Mouse (Mus musculus) megakaryocyte, embryonic 14.5 days (primary cell): ENCODE data around the gene Six6. TPM values are rescaled to one million over a fixed set of nuclear protein-coding genes. Genes with fewer than 3 reads are reported as not detected.

Experiments used
- H3K27me3 ChIP-seq: replicated peaks from 2 replicates; pipeline ENCODE3; 2012; ENCODE audit warnings: inconsistent platforms
- H3K36me3 ChIP-seq: replicated peaks from 2 replicates; pipeline ENCODE3; 2012; ENCODE audit warnings: low read length, inconsistent platforms, mixed read lengths
- H3K4me1 ChIP-seq: 2 replicates; pipeline ENCODE4 v1.6.1; 2012; ENCODE audit warnings: inconsistent platforms
- H3K4me3 ChIP-seq: replicated peaks from 2 replicates; pipeline ENCODE3; 2012; ENCODE audit warnings: moderate library complexity, mild to moderate bottlenecking, inconsistent platforms
- H3K9me3 ChIP-seq: 2 replicates; pipeline ENCODE4 v1.6.1; 2012; ENCODE audit warnings: inconsistent platforms
- FLI1 ChIP-seq: IDR thresholded peaks from 2 replicates; pipeline ENCODE4 v1.6.1; 2012; ENCODE audit warnings: low read length, inconsistent platforms, mixed read lengths
- GATA1 ChIP-seq: IDR thresholded peaks from 3 replicates; pipeline ENCODE4 v1.6.1; 2012; ENCODE audit warnings: mixed read lengths, low read length, inconsistent platforms, borderline replicate concordance
- polyA plus RNA-seq: library from polyadenylated mRNA; stranded (reverse); fragments of >175 nt; gene quantifications from 2 replicates; pipeline ENCODE4 v1.2.3, GENCODE M21; 2012; ENCODE audit warnings: low replicate concordance; ENCODE audit not compliant: insufficient read depth

The Six6 gene
- not detected in 2 replicates for polyA plus RNA-seq

DNA sequence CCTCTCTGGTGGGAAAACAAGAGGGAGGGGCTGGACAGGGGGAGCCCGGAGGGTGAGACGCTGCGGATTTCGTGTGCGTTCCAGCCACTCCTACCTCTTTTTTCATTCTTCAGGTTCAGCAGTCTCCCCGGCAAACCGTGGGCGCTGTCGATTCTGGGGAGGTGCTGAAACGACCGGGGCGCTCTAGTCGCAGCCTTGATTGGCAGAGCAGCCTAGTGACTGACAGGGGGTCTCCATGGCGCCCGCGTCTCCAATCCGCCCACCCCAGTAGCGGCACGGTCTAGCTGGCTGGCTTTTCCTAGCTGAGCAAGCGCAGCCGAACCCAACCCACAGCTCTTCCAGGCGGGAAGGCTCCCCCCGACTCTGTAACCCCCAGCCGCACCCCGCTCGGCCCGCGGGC is at the start of gene Six6:
Gene Six6, plus strand, starts transcription at position 277 of the 400 bp plus-strand sequence.
- peaks cover 13% of the 10 kb centered on the region for H3K4me1 ChIP-seq
- H3K27me3 ChIP-seq, result peaks cover 88% of the 10 kb centered on the region
- no peak for TF ChIP-seq FLI1
- TF ChIP-seq GATA1, result no peak
- no peaks in the 10 kb centered on the region for H3K36me3 ChIP-seq
- H3K4me3 ChIP-seq, result no peak within 1 kb of the TSS
- no peaks in the 10 kb centered on the region for H3K9me3 ChIP-seq

DNA sequence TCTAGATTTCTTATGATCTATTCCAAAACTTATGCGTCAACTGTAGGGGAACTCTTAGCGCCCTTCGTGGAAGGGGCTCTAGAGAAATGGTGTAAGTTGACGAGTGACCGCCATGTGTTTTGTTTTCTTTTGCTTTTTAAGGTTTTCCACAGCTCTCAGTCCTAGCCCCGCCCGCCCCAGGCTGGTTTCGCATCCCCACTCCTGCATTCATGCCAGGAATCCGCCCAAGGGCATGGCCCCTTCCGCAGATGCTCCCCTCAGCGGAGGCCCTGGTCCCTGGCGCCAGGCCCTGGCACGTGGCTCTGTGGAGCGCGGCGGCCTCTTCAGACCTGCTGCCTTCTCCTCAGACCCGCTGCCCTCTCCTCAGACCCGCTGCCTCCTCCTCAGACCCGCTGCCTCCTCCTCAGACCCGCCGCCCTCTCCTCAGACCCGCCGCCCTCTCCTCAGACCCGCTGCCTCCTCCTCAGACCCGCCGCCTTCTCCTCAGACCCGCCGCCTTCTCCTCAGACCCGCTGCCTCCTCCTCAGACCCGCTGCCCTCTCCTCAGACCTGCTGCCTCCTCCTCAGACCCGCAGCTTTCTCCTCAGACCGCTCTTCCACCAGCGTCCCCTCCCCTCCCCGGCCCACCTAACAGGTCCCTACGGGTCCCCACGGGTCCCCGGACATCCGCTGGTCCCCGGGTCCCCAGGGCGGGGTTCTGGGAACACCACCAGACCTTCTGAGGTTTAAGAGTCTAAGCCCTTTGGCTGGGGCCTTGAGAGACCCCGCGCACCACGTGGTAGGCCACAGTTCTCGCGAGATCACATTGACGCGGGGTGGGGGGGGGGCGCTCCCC is 22.3 kb upstream of the Six6 start:
- H3K27me3 ChIP-seq, result peaks cover 3% of the 10 kb centered on the region
- no peaks in the 10 kb centered on the region for H3K4me1 ChIP-seq
- H3K9me3 ChIP-seq, result peaks cover 5% of the 10 kb centered on the region
- no peak overlapping the region for H3K4me3 ChIP-seq
- no peaks in the 10 kb centered on the region for H3K36me3 ChIP-seq
- TF ChIP-seq GATA1, result no peak
- TF ChIP-seq FLI1, result no peak

GRCm38 (mm10) chr12:72936751-72937150 is 2.9 kb upstream of the Six6 start:
- Histone ChIP-seq H3K4me3 (no peak overlapping the region), H3K4me1 (peaks cover 11% of the 10 kb centered on the region), H3K36me3 (no peaks in the 10 kb centered on the region), H3K27me3 (peaks cover 60% of the 10 kb centered on the region), H3K9me3 (no peaks in the 10 kb centered on the region)
- no peak for TF ChIP-seq GATA1
- no peak for TF ChIP-seq FLI1

DNA sequence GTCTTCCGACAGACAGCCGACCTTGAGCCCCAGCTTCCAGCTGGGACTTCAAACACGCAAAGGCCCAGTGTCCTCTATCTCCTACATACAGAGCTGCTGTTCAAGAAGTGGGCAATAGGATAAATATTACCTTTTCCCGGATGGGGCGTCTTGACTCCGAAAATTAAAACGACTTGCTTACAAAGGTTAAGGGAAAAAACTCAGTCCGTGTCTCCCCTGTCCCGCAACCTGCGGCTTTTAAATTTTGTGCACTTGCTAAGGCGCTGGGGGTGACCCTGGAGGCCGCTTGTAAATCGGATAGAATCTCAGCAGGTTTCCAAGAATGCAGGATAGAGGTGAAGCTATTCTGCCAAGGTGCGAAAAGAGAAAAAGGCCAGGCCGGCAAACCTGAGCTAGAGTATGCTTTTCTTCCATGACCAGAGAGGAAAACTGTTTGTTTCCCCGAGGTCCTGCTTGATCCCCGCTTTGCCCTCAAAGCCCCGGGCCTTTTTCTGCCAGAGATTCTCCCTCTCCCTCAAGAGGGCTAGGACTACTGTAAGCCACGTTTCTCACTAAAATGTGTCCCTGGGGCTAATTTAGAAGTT is 2.1 kb upstream of the Six6 start:
- TF ChIP-seq FLI1, result no peak
- no peaks in the 10 kb centered on the region for H3K36me3 ChIP-seq
- H3K27me3 ChIP-seq, result peaks cover 68% of the 10 kb centered on the region
- no peaks in the 10 kb centered on the region for H3K9me3 ChIP-seq
- H3K4me3 ChIP-seq, result no peak overlapping the region
- H3K4me1 ChIP-seq, result peaks cover 13% of the 10 kb centered on the region

- Histone ChIP-seq H3K27me3 (peaks cover 74% of the 10 kb centered on the region), H3K4me1 (peaks cover 13% of the 10 kb centered on the region), H3K36me3 (no peaks in the 10 kb centered on the region), H3K4me3 (no peak overlapping the region), H3K9me3 (no peaks in the 10 kb centered on the region)
- TF ChIP-seq FLI1, result no peak
- no peak for TF ChIP-seq GATA1
Measured at GRCm38 (mm10) chr12:72938176-72938575, 1.5 kb upstream of the Six6 start.

DNA sequence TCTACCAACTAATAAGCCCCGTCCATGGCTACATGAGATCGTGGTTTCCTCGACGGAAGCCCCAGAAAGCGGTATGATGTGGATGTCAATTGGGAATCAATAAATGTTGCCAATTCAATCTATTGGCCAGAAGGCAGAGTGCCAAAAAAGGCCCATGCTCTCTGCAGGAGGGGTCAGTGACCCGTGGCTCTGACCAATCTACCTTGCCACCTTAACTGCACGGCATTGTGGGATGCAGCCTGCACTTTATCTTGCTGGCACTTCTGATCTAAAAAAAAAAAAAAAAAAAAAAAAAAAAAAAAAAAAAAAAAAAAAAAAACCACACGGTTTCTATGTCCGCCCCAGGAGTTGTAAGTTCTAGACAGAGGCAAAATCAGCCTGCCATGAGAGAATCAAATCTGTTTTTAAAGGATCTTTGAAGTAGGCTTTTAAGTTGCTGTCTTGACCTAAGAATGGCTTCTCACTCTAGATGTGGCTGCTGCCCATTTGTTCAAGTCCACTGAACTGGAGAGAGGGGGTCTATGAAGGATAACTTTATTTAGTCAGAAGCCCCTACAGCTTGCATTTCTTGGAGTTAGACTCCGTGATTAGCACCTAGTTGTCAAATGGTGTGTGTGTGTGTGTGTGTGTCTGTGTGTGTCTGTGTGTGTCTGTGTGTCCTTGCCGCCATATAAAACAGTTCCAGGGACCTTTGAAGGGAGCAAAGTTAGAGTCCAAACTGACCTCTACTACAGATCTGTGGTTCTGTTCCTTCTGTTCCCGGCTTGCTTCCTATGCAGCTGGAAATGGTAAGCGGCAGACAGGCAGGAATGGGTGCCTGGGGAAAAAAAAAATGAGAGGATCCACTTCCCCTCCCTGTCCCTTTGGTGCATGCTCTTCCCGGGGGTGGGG is 847 bp upstream of the Six6 start:
- TF ChIP-seq GATA1, result no peak
- no peak for TF ChIP-seq FLI1
- Histone ChIP-seq H3K27me3 (peaks cover 81% of the 10 kb centered on the region), H3K4me3 (no peak overlapping the region), H3K9me3 (no peaks in the 10 kb centered on the region), H3K36me3 (no peaks in the 10 kb centered on the region), H3K4me1 (peaks cover 13% of the 10 kb centered on the region)

GRCm38 (mm10) chr12:72940071-72940821 is 554 bp downstream of the Six6 start, which contains the start of gene 4930447C04Rik:
4930447C04Rik (minus strand) TSS chr12:72940774.
- peaks cover 95% of the 10 kb centered on the region for H3K27me3 ChIP-seq
- no peaks in the 10 kb centered on the region for H3K36me3 ChIP-seq
- H3K4me3 ChIP-seq, result no peak within 1 kb of the TSS
- peaks cover 13% of the 10 kb centered on the region for H3K4me1 ChIP-seq
- no peak for TF ChIP-seq FLI1
- TF ChIP-seq GATA1, result no peak
- H3K9me3 ChIP-seq, result no peaks in the 10 kb centered on the region

DNA sequence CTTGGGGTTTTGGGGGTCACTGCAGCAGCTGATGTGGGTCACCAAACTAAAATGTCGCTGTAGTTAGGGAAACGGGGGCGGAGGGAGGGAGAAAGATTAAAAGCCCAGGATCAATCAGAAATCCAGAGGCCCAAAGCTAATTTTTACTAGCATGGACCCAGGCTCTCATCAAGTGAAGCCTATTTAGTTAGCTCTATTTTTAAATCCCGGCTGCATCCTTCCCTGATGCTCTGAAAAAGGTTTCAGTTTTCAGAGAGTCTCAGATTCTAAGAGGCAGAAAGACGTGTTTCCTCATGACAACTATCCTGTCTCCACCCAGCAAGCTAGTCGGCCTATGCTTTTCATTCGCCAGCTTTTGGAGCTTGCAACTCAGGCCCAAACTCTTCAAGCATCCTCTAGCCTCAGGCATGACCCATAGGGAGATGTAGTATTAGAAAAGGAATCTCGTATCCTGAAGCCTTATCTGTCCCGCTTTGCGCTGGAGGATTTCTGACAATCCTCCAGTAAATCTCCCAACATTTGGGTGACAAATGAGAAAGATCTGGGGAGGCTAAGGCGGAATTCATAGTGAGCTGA is 1.2 kb downstream of the Six6 start:
- TF ChIP-seq GATA1 (no peak), FLI1 (no peak)
- no peaks in the 10 kb centered on the region for H3K9me3 ChIP-seq
- H3K4me3 ChIP-seq, result no peak overlapping the region
- peaks cover 97% of the 10 kb centered on the region for H3K27me3 ChIP-seq
- no peaks in the 10 kb centered on the region for H3K36me3 ChIP-seq
- H3K4me1 ChIP-seq, result peaks cover 18% of the 10 kb centered on the region
